Mouse (Mus musculus): Measurements from ENCODE around the gene Fbxl5. TPM values are rescaled to one million over a fixed set of nuclear protein-coding genes. Genes with fewer than 3 reads are reported as not detected.

Fbxl5 gene
- total and polyA plus RNA-seq, 3 experiments: 20.9 to 45.3 (median 28.1) TPM

GRCm38 (mm10) chr5:43868253-43868652 is 46.8 kb upstream of the Fbxl5 start, which contains the start of gene Cd38:
Gene Cd38, plus strand, starts transcription at chr5:43868553.
- TF ChIP-seq USF1 (IDR thresholded peaks at IDR 0.05; ENCODE audit: low read depth, low read length) (no peak), SIN3A (IDR thresholded peaks at IDR 0.05; ENCODE audit: low read length) (no peak), NELFE (IDR thresholded peaks at IDR 0.05; ENCODE audit: low read depth, low read length) (no peak), NRF1 (IDR thresholded peaks at IDR 0.05; ENCODE audit: low read depth, low read length) (no peak), ZC3H11A (IDR thresholded peaks at IDR 0.05; ENCODE audit: low read depth, low read length) (no peak)
- dilution Hi-C loops (cut with MboI; ENCODE audit: extremely low pct_ligation_motif_present, extremely low pct_unique_long_range_greater_than_20kb, low sequenced_read_pairs) (no loop called here), in situ Hi-C loops (cut with MboI; ENCODE audit: low pct_ligation_motif_present, low pct_unique_long_range_greater_than_20kb, low sequenced_read_pairs) (no loop called here)
- Histone ChIP-seq H3K9ac (ENCODE audit: insufficient read depth, low read depth) (peak within 1 kb of the TSS; percentile 50), H3K9me3 (replicated peaks; ENCODE audit: low read length) (no peaks in the 10 kb centered on the region), H3K4me2 (ENCODE audit: insufficient read depth, low read depth, poor library complexity, severe bottlenecking) (peak within 1 kb of the TSS; percentile 65), H3K36me3 (replicated peaks in 1 of 2; ENCODE audit: control insufficient read depth in 1 of 2, insufficient read depth in 1 of 2, low read length in 1 of 2) (no peaks in the 10 kb centered on the region), H3K4me1 (ENCODE audit: control insufficient read depth in 1 of 2, insufficient read depth in 2 of 2) (peaks cover 5 to 35% of the 10 kb centered on the region in 2 experiments), H3K4me3 (replicated peaks in 1 of 3; ENCODE audit: low read depth in 2 of 3, low read length in 2 of 3, poor library complexity in 1 of 3) (peak within 1 kb of the TSS; percentile 42 to 71 (median 54)), H3K79me2 (replicated peaks; ENCODE audit: control insufficient read depth, extremely low read depth, insufficient read depth, poor library complexity, severe bottlenecking) (no peaks in the 10 kb centered on the region), H3K27ac (ENCODE audit: insufficient read depth, low read depth) (no peak within 1 kb of the TSS), H3K27me3 (replicated peaks) (no peaks in the 10 kb centered on the region)
- DNase-seq (ENCODE audit: extremely low read depth): no peak

- in situ Hi-C loops (cut with MboI; ENCODE audit: low pct_ligation_motif_present, low pct_unique_long_range_greater_than_20kb, low sequenced_read_pairs): no loop called here
- no peak overlapping the region for H3K9ac ChIP-seq (ENCODE audit: insufficient read depth, low read depth)
- H3K4me1 ChIP-seq (ENCODE audit: control insufficient read depth in 1 of 2, insufficient read depth in 2 of 2): peaks cover 0 to 27% of the 10 kb centered on the region in 2 experiments; a peak in 2 of 4 replicates
- H3K27ac ChIP-seq (ENCODE audit: insufficient read depth, low read depth): no peak overlapping the region
- no peaks in the 10 kb centered on the region for H3K36me3 ChIP-seq (replicated peaks in 1 of 2; ENCODE audit: control insufficient read depth in 1 of 2, insufficient read depth in 1 of 2, low read length in 1 of 2)
- dilution Hi-C loops (cut with MboI; ENCODE audit: extremely low pct_ligation_motif_present, extremely low pct_unique_long_range_greater_than_20kb, low sequenced_read_pairs): no loop called here
- no peaks in the 10 kb centered on the region for H3K79me2 ChIP-seq (replicated peaks; ENCODE audit: control insufficient read depth, extremely low read depth, insufficient read depth, poor library complexity, severe bottlenecking)
- no peaks in the 10 kb centered on the region for H3K9me3 ChIP-seq (replicated peaks; ENCODE audit: low read length)
- H3K4me3 ChIP-seq (replicated peaks in 1 of 3; ENCODE audit: low read depth in 2 of 3, low read length in 2 of 3, poor library complexity in 1 of 3): no peak overlapping the region
- no peak for DNase-seq (ENCODE audit: extremely low read depth)
- H3K27me3 ChIP-seq (replicated peaks): no peaks in the 10 kb centered on the region
- H3K4me2 ChIP-seq (ENCODE audit: insufficient read depth, low read depth, poor library complexity, severe bottlenecking): no peak overlapping the region
- TF ChIP-seq HCFC1 (IDR thresholded peaks at IDR 0.05; ENCODE audit: low read depth, low read length) (no peak), MAX (IDR thresholded peaks at IDR 0.05; ENCODE audit: low read length) (no peak), RAD21 (IDR thresholded peaks at IDR 0.05; ENCODE audit: low read depth, low read length) (no peak), SMC3 (IDR thresholded peaks at IDR 0.05; ENCODE audit: low read depth, low read length) (no peak), MXI1 (IDR thresholded peaks at IDR 0.05; ENCODE audit: low read depth, low read length) (no peak), MEF2A (IDR thresholded peaks at IDR 0.05; ENCODE audit: borderline replicate concordance, low read depth, low read length) (no peak)
Measured at GRCm38 (mm10) chr5:43865316-43865715, 43.9 kb upstream of the Fbxl5 start.

- Histone ChIP-seq H3K9me3 (replicated peaks; ENCODE audit: low read length) (no peaks in the 10 kb centered on the region), H3K4me2 (ENCODE audit: insufficient read depth, low read depth, poor library complexity, severe bottlenecking) (no peak overlapping the region), H3K4me1 (ENCODE audit: control insufficient read depth in 1 of 2, insufficient read depth in 2 of 2) (peaks cover 0 to 18% of the 10 kb centered on the region in 2 experiments; a peak in 2 of 4 replicates), H3K79me2 (replicated peaks; ENCODE audit: control insufficient read depth, extremely low read depth, insufficient read depth, poor library complexity, severe bottlenecking) (no peaks in the 10 kb centered on the region), H3K36me3 (replicated peaks in 1 of 2; ENCODE audit: control insufficient read depth in 1 of 2, insufficient read depth in 1 of 2, low read length in 1 of 2) (no peaks in the 10 kb centered on the region), H3K27ac (ENCODE audit: insufficient read depth, low read depth) (no peak overlapping the region), H3K4me3 (replicated peaks in 1 of 3; ENCODE audit: low read depth in 2 of 3, low read length in 2 of 3, poor library complexity in 1 of 3) (no peak overlapping the region), H3K27me3 (replicated peaks) (no peaks in the 10 kb centered on the region), H3K9ac (ENCODE audit: insufficient read depth, low read depth) (no peak overlapping the region)
- dilution Hi-C loops (cut with MboI; ENCODE audit: extremely low pct_ligation_motif_present, extremely low pct_unique_long_range_greater_than_20kb, low sequenced_read_pairs): no loop called here
- no peak for TF ChIP-seq ZNF384 (IDR thresholded peaks at IDR 0.05; ENCODE audit: low read depth, low read length)
- no peak for TF ChIP-seq CHD2 (IDR thresholded peaks at IDR 0.05; ENCODE audit: low read length)
- TF ChIP-seq ETS1 (conservative IDR thresholded peaks at IDR 0.05; ENCODE audit: low read depth, low read length): no peak
- no peak for TF ChIP-seq MEF2A (IDR thresholded peaks at IDR 0.05; ENCODE audit: borderline replicate concordance, low read depth, low read length)
- TF ChIP-seq NELFE (IDR thresholded peaks at IDR 0.05; ENCODE audit: low read depth, low read length): no peak
- TF ChIP-seq GABPA (IDR thresholded peaks at IDR 0.05; ENCODE audit: insufficient replicate concordance, low read depth, low read length): no peak
- TF ChIP-seq USF2 (conservative IDR thresholded peaks at IDR 0.05; ENCODE audit: low read depth, low read length): no peak
- TF ChIP-seq KAT2A (IDR thresholded peaks at IDR 0.05; ENCODE audit: insufficient replicate concordance, low read length): no peak
- TF ChIP-seq MAX (IDR thresholded peaks at IDR 0.05; ENCODE audit: low read length): no peak
- TF ChIP-seq RAD21 (IDR thresholded peaks at IDR 0.05; ENCODE audit: low read depth, low read length): no peak
- no peak for TF ChIP-seq SIN3A (IDR thresholded peaks at IDR 0.05; ENCODE audit: low read length)
- TF ChIP-seq POLR2AphosphoS2 (IDR thresholded peaks at IDR 0.05; ENCODE audit: low read depth, low read length): no peak
- no peak for TF ChIP-seq UBTF (IDR thresholded peaks at IDR 0.05; ENCODE audit: low read depth, low read length)
- no peak for TF ChIP-seq JUN (IDR thresholded peaks at IDR 0.05; ENCODE audit: insufficient read depth, low read depth, low read length)
- TF ChIP-seq MAFK (IDR thresholded peaks at IDR 0.05; ENCODE audit: insufficient replicate concordance, low read length): no peak
- no peak for TF ChIP-seq MAZ (IDR thresholded peaks at IDR 0.05; ENCODE audit: low read depth, low read length)
- no peak for TF ChIP-seq CTCF (conservative IDR thresholded peaks at IDR 0.05 in 1 of 2, IDR thresholded peaks at IDR 0.05 in 1 of 2; ENCODE audit: low read depth in 2 of 2, low read length in 2 of 2)
- no peak for TF ChIP-seq POLR2A (IDR thresholded peaks at IDR 0.05; ENCODE audit: low read depth, low read length)
- DNase-seq (ENCODE audit: extremely low read depth): no peak
- in situ Hi-C loops (cut with MboI; ENCODE audit: low pct_ligation_motif_present, low pct_unique_long_range_greater_than_20kb, low sequenced_read_pairs): no loop called here
Measured at GRCm38 (mm10) chr5:43863642-43864041, 42.2 kb upstream of the Fbxl5 start.

Measured in CH12.LX (cell line).